Comparison of ENCODE assay signal across 8 mouse cellular contexts in the genomic region with DNA sequence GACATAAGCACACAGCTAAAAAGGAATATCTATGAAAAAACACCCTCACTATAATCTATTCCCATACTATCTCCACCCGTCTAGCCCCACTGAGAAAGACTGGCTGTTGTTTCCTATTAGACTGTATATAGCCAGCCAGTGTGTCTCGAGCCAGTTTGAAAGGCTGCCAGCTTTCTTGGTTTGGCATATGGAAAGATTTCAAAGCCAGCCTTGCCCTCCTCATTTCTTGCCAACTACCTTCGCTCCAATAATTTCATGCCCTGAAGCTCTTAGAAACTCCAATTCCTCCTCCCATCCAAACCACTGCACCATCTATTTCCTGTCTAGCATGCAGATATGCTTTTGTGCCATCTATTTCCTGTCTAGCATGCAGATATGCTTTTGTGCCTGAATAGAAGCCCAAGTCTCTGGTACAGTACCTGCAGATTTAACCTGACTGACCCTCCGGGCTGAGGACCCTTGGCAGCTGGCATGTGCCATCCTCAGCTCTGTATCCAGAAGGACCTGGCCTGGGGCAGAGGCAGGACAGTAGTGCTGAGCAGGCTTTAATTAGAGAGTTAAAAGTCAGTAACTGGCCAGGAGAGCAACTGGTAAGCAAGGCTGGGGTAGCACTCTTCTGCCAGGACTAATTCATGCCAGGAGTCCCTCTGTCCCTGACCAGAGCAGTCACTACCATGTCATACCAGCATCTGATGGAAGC.
DNase-seq lines count a peak whose midpoint lies in the region; ATAC-seq lines count a peak whose summit lies in the region.

No protein-coding gene starts in this region.

- DNase-seq in adrenal gland, adult 8-10 months: peak; percentile 11
- DNase-seq in adrenal gland, postnatal 4 days (ENCODE audit: low spot score in 2 of 2): no peak
- peak; percentile 82 for DNase-seq in left cerebral cortex, postnatal 4 days
- DNase-seq in left cerebral cortex, adult 11 months (ENCODE audit: low spot score): no peak
- peak; percentile 37 for DNase-seq in brain, embryonic 18.5 days (ENCODE audit: low read depth, low spot score)
- peak; percentile 7 for DNase-seq in fat pad, adult 2 months (ENCODE audit: extremely low read depth, low read depth, low spot score)
- DNase-seq in heart, postnatal 14 days: no peak

- intact Hi-C loops in left cerebral cortex, postnatal 4 days (cut with DNase I): no loop called here
- intact Hi-C loops in heart, postnatal 14 days (cut with DNase I): no loop called here

- ATAC-seq in megakaryocyte-erythroid progenitor cell, adult 5-6 weeks (replicated peaks; ENCODE audit: low FRiP score, low TSS enrichment, poor library complexity, severe bottlenecking): no peak

Comparison
In these comparisons a context has a peak if more than half of its experiments do, and no peak if none do; other contexts are left out.
1. DNase-seq: peak in adrenal gland, adult 8-10 months (single experiment), left cerebral cortex, postnatal 4 days (single experiment), brain, embryonic 18.5 days (single experiment) and fat pad, adult 2 months (single experiment); none in adrenal gland, postnatal 4 days (0 of 2), left cerebral cortex, adult 11 months (single experiment) and heart, postnatal 14 days (0 of 2).